Mouse (Mus musculus) forebrain, embryonic 15.5 days (tissue): Measurements from ENCODE around the gene Trak2. TPM values are rescaled to one million over a fixed set of nuclear protein-coding genes. Genes with fewer than 3 reads are reported as not detected.

ENCODE experiments used
- ATAC-seq: fragments of 200-750 bp; cut with Nextera tagmentation; replicated peaks from 2 replicates; pipeline ENCODE4 v1.8.0; 2017; ENCODE audit warnings: mild to moderate bottlenecking, moderate TSS enrichment, moderate library complexity
- H3K27ac ChIP-seq: fragments of 300-500 bp; sonication (generic); replicated peaks from 2 replicates; pipeline ENCODE4 v1.5.1; 2015; ENCODE audit warnings: mild to moderate bottlenecking, inconsistent platforms
- H3K27me3 ChIP-seq: fragments of 300-500 bp; sonication (generic); 2 replicates; pipeline ENCODE4 v1.6.1; 2015; ENCODE audit warnings: inconsistent platforms
- H3K36me3 ChIP-seq: fragments of 300-500 bp; sonication (generic); 2 replicates; pipeline ENCODE4 v1.6.1; 2015; ENCODE audit warnings: mild to moderate bottlenecking, inconsistent platforms
- H3K4me1 ChIP-seq: fragments of 300-500 bp; sonication (generic); 2 replicates; pipeline ENCODE4 v1.6.1; 2015; ENCODE audit warnings: inconsistent platforms
- H3K4me2 ChIP-seq: fragments of 300-500 bp; sonication (generic); replicated peaks from 2 replicates; pipeline ENCODE4 v1.6.1; 2015; ENCODE audit warnings: mild to moderate bottlenecking, inconsistent platforms
- H3K4me3 ChIP-seq: fragments of 300-500 bp; sonication (generic); 2 replicates; pipeline ENCODE4 v1.5.1; 2015; ENCODE audit warnings: mild to moderate bottlenecking, inconsistent platforms
- H3K9ac ChIP-seq: fragments of 300-500 bp; sonication (generic); replicated peaks from 2 replicates; pipeline ENCODE4 v1.6.1; 2015; ENCODE audit warnings: mild to moderate bottlenecking, inconsistent platforms
- H3K9me3 ChIP-seq: fragments of 300-500 bp; sonication (generic); 2 replicates; pipeline ENCODE4 v1.6.1; 2016; ENCODE audit warnings: inconsistent platforms
- WGBS: fragments of 180-500 bp; shearing (Covaris S2); methylation state at CpG from one replicate; pipeline ENCODE4 v1.1.7; 2015; ENCODE audit warnings: mixed read lengths; 5-methylcytosine and 5-hydroxymethylcytosine counted together
- polyA plus RNA-seq: library from polyadenylated mRNA; unstranded; fragments of >200 nt; fragmentation: Nextera tagmentation; extraction: Ambion mirVana; gene quantifications from 2 replicates; pipeline ENCODE4 v1.2.1, GENCODE M21; 2015

Trak2 gene
- polyA plus RNA-seq, 1 experiment from 2014 or later, result 21.3 TPM

- Histone ChIP-seq H3K4me3 (no peak overlapping the region), H3K27me3 (no peaks in the 10 kb centered on the region), H3K27ac (no peak overlapping the region), H3K4me1 (no peaks in the 10 kb centered on the region), H3K4me2 (no peak overlapping the region), H3K9me3 (no peaks in the 10 kb centered on the region), H3K36me3 (no peaks in the 10 kb centered on the region), H3K9ac (no peak overlapping the region)
- 74% methylated on average over 5 of the region's 5 CpGs for WGBS
- no peak for ATAC-seq
These were observed 20.7 kb downstream of the Trak2 start for GRCm38 (mm10) chr1:58952526-58952925.

GRCm38 (mm10) chr1:58951841-58952240 is 21.4 kb downstream of the Trak2 start:
- H3K4me2 ChIP-seq, result no peak overlapping the region
- WGBS, result 75% methylated on average over 4 of the region's 4 CpGs
- ATAC-seq, result no peak

GRCm38 (mm10) chr1:58950899-58951648 is 22.2 kb downstream of the Trak2 start:
- Histone ChIP-seq H3K9ac (no peak overlapping the region), H3K9me3 (no peaks in the 10 kb centered on the region), H3K4me2 (no peak overlapping the region), H3K36me3 (peaks cover 3% of the 10 kb centered on the region), H3K4me3 (no peak overlapping the region), H3K27ac (no peak overlapping the region), H3K27me3 (no peaks in the 10 kb centered on the region), H3K4me1 (no peaks in the 10 kb centered on the region)
- WGBS, result 36% methylated on average over 8 of the region's 8 CpGs
- ATAC-seq, result no peak

More at GRCm38 (mm10) chr1:58951841-58952240, 21.4 kb downstream of the Trak2 start:
- H3K4me1 ChIP-seq, result no peaks in the 10 kb centered on the region
- no peaks in the 10 kb centered on the region for H3K9me3 ChIP-seq
- no peak overlapping the region for H3K27ac ChIP-seq
- H3K9ac ChIP-seq, result no peak overlapping the region
- no peak overlapping the region for H3K4me3 ChIP-seq
- no peaks in the 10 kb centered on the region for H3K27me3 ChIP-seq
- H3K36me3 ChIP-seq, result no peaks in the 10 kb centered on the region

- Histone ChIP-seq H3K4me1 (no peaks in the 10 kb centered on the region), H3K9me3 (no peaks in the 10 kb centered on the region), H3K4me2 (no peak overlapping the region), H3K36me3 (peaks cover 17% of the 10 kb centered on the region), H3K27ac (no peak overlapping the region), H3K27me3 (no peaks in the 10 kb centered on the region), H3K9ac (no peak overlapping the region), H3K4me3 (no peak overlapping the region)
- 90% methylated on average over 6 of the region's 6 CpGs for WGBS
- ATAC-seq, result no peak
These were observed 23.6 kb downstream of the Trak2 start for GRCm38 (mm10) chr1:58949561-58950106.

- no peak overlapping the region for H3K27ac ChIP-seq
- no peaks in the 10 kb centered on the region for H3K9me3 ChIP-seq
- 93% methylated on average over 9 of the region's 9 CpGs for WGBS
- H3K36me3 ChIP-seq, result peaks cover 21% of the 10 kb centered on the region
- H3K27me3 ChIP-seq, result no peaks in the 10 kb centered on the region
- no peak for ATAC-seq
- no peaks in the 10 kb centered on the region for H3K4me1 ChIP-seq
- no peak overlapping the region for H3K4me3 ChIP-seq
- H3K4me2 ChIP-seq, result no peak overlapping the region
- no peak overlapping the region for H3K9ac ChIP-seq
These were observed 26.5 kb downstream of the Trak2 start for GRCm38 (mm10) chr1:58946718-58947117.

- no peak overlapping the region for H3K27ac ChIP-seq
- H3K27me3 ChIP-seq, result no peaks in the 10 kb centered on the region
- no peak overlapping the region for H3K9ac ChIP-seq
- H3K9me3 ChIP-seq, result no peaks in the 10 kb centered on the region
- no peaks in the 10 kb centered on the region for H3K4me1 ChIP-seq
- H3K4me2 ChIP-seq, result no peak overlapping the region
- H3K4me3 ChIP-seq, result no peak overlapping the region
- H3K36me3 ChIP-seq, result peaks cover 21% of the 10 kb centered on the region
- no peak for ATAC-seq
- 93% methylated on average over 7 of the region's 7 CpGs for WGBS
These were observed 27.1 kb downstream of the Trak2 start for GRCm38 (mm10) chr1:58945960-58946670.

- WGBS, result 98% methylated on average over 2 of the region's 2 CpGs
- Histone ChIP-seq H3K27ac (no peak overlapping the region), H3K36me3 (peaks cover 21% of the 10 kb centered on the region), H3K27me3 (no peaks in the 10 kb centered on the region), H3K4me2 (no peak overlapping the region), H3K4me1 (no peaks in the 10 kb centered on the region), H3K9me3 (no peaks in the 10 kb centered on the region), H3K9ac (no peak overlapping the region), H3K4me3 (no peak overlapping the region)
- no peak for ATAC-seq
These were observed 27.7 kb downstream of the Trak2 start for GRCm38 (mm10) chr1:58945523-58945922.

GRCm38 (mm10) chr1:58937606-58938099 is 35.6 kb downstream of the Trak2 start:
- H3K9me3 ChIP-seq, result no peaks in the 10 kb centered on the region

GRCm38 (mm10) chr1:58936746-58937605 is 36.3 kb downstream of the Trak2 start:
- Histone ChIP-seq H3K36me3 (peaks cover 13% of the 10 kb centered on the region), H3K9ac (no peak overlapping the region), H3K27ac (no peak overlapping the region), H3K27me3 (no peaks in the 10 kb centered on the region), H3K4me1 (no peaks in the 10 kb centered on the region), H3K4me2 (no peak overlapping the region), H3K4me3 (no peak overlapping the region), H3K9me3 (no peaks in the 10 kb centered on the region)
- ATAC-seq, result no peak
- WGBS, result 96% methylated on average over 10 of the region's 10 CpGs

More at GRCm38 (mm10) chr1:58937606-58938099, 35.6 kb downstream of the Trak2 start:
- Histone ChIP-seq H3K4me2 (no peak overlapping the region), H3K4me3 (no peak overlapping the region), H3K4me1 (no peaks in the 10 kb centered on the region), H3K27ac (no peak overlapping the region), H3K9ac (no peak overlapping the region), H3K36me3 (peaks cover 13% of the 10 kb centered on the region), H3K27me3 (no peaks in the 10 kb centered on the region)
- 97% methylated on average over 9 of the region's 9 CpGs for WGBS
- no peak for ATAC-seq

GRCm38 (mm10) chr1:58926664-58927063 is 46.6 kb downstream of the Trak2 start:
- WGBS, result 93% methylated on average over 5 of the region's 5 CpGs
- Histone ChIP-seq H3K4me2 (no peak overlapping the region), H3K4me1 (no peaks in the 10 kb centered on the region), H3K9ac (no peak overlapping the region), H3K4me3 (no peak overlapping the region), H3K27ac (no peak overlapping the region), H3K9me3 (no peaks in the 10 kb centered on the region), H3K36me3 (peaks cover 19% of the 10 kb centered on the region), H3K27me3 (no peaks in the 10 kb centered on the region)
- ATAC-seq, result no peak

- no peak for ATAC-seq
- no peak overlapping the region for H3K27ac ChIP-seq
- no peak overlapping the region for H3K4me3 ChIP-seq
- H3K27me3 ChIP-seq, result no peaks in the 10 kb centered on the region
- WGBS, result 89% methylated on average over 6 of the region's 6 CpGs
- H3K9me3 ChIP-seq, result no peaks in the 10 kb centered on the region
- no peaks in the 10 kb centered on the region for H3K4me1 ChIP-seq
- H3K9ac ChIP-seq, result no peak overlapping the region
- H3K36me3 ChIP-seq, result peaks cover 74% of the 10 kb centered on the region
- H3K4me2 ChIP-seq, result no peak overlapping the region
These were observed 55.7 kb downstream of the Trak2 start for GRCm38 (mm10) chr1:58917566-58917965.
